Mouse (Mus musculus) T-helper 1 cell (primary cell): ENCODE results near the gene Ifit3.

Experiments used
- in situ Hi-C: fragments of 300-600 bp; cut with MboI, MseI; formaldehyde crosslinking; loops from one replicate; pipeline ENCODE4 v1.15.1; 2025; ENCODE audit warnings: high pct_unique_total_duplicates

Gene Ifit3

GRCm38 (mm10) chr19:34583126-34583766 lies at the start of gene Ifit3:
Gene Ifit3, plus strand, starts transcription at chr19:34583531.
- in situ Hi-C loops = loop anchor here (25.0 kb wide), 1 partner anchor 879 kb away; no protein-coding TSS in a partner anchor

GRCm38 (mm10) chr19:34539422-34539821 lies 43.9 kb upstream of the Ifit3 start:
- in situ Hi-C loops = no loop called here

GRCm38 (mm10) chr19:34546211-34546610 lies 37.1 kb upstream of the Ifit3 start:
- in situ Hi-C loops = loop anchor here (10.0 kb wide), 1 partner anchor 119 kb away; no protein-coding TSS in a partner anchor

- in situ Hi-C loops = loop anchor here (10.0 kb wide), 1 partner anchor 117 kb away; no protein-coding TSS in a partner anchor
These were observed 35.4 kb upstream of the Ifit3 start for GRCm38 (mm10) chr19:34547976-34548375.

- in situ Hi-C loops = loop anchor here (5.0 kb wide), 1 partner anchor 87 kb away; no protein-coding TSS in a partner anchor
These were observed 33.2 kb upstream of the Ifit3 start for GRCm38 (mm10) chr19:34550205-34550533.

GRCm38 (mm10) chr19:34550534-34551223 lies 32.7 kb upstream of the Ifit3 start, which contains the start of gene Ifit2:
Gene Ifit2, plus strand, starts transcription at chr19:34550694.
- in situ Hi-C loops = loop anchor here (5.0 kb wide), 1 partner anchor 87 kb away; no protein-coding TSS in a partner anchor

GRCm38 (mm10) chr19:34551981-34552380 lies 31.4 kb upstream of the Ifit3 start:
- in situ Hi-C loops = loop anchor here (5.0 kb wide), 1 partner anchor 85 kb away; no protein-coding TSS in a partner anchor

GRCm38 (mm10) chr19:34553021-34553420 lies 30.3 kb upstream of the Ifit3 start:
- in situ Hi-C loops = loop anchor here (5.0 kb wide), 1 partner anchor 84 kb away; no protein-coding TSS in a partner anchor

GRCm38 (mm10) chr19:34553522-34553921 lies 29.8 kb upstream of the Ifit3 start:
- in situ Hi-C loops = loop anchor here (5.0 kb wide), 1 partner anchor 84 kb away; no protein-coding TSS in a partner anchor

- in situ Hi-C loops = loop anchor here (5.0 kb wide), 1 partner anchor 83 kb away; no protein-coding TSS in a partner anchor
These were observed 29.3 kb upstream of the Ifit3 start for GRCm38 (mm10) chr19:34554061-34554460.

GRCm38 (mm10) chr19:34556621-34557020 lies 26.7 kb upstream of the Ifit3 start:
- in situ Hi-C loops = no loop called here

GRCm38 (mm10) chr19:34562556-34562955 lies 20.8 kb upstream of the Ifit3 start:
- in situ Hi-C loops = no loop called here

- in situ Hi-C loops = no loop called here
These were observed 17.1 kb upstream of the Ifit3 start for GRCm38 (mm10) chr19:34566178-34566784.

- in situ Hi-C loops = no loop called here
These were observed 14.1 kb upstream of the Ifit3 start for GRCm38 (mm10) chr19:34568988-34569895.

- in situ Hi-C loops = no loop called here
These were observed 13.3 kb upstream of the Ifit3 start for GRCm38 (mm10) chr19:34569896-34570476.

- in situ Hi-C loops = no loop called here
These were observed 12.3 kb upstream of the Ifit3 start for GRCm38 (mm10) chr19:34571080-34571479.

GRCm38 (mm10) chr19:34573650-34574049 lies 9.7 kb upstream of the Ifit3 start:
- in situ Hi-C loops = no loop called here

- in situ Hi-C loops = loop anchor here (25.0 kb wide), 1 partner anchor 885 kb away; no protein-coding TSS in a partner anchor
These were observed 6.2 kb upstream of the Ifit3 start for GRCm38 (mm10) chr19:34577121-34577520.

- in situ Hi-C loops = loop anchor here (25.0 kb wide), 1 partner anchor 880 kb away; no protein-coding TSS in a partner anchor
These were observed 635 bp upstream of the Ifit3 start for GRCm38 (mm10) chr19:34582696-34583095.

GRCm38 (mm10) chr19:34585740-34586458 lies 2.6 kb downstream of the Ifit3 start:
- in situ Hi-C loops = loop anchor here (25.0 kb wide), 1 partner anchor 876 kb away; no protein-coding TSS in a partner anchor
